Mouse (Mus musculus) limb, embryonic 10.5 days (tissue): ENCODE measurements around the gene Hist2h2be. TPM values are rescaled to one million over a fixed set of nuclear protein-coding genes. Genes with fewer than 3 reads are reported as not detected.
"Not testable (repeated sequence)": the region's sequence is repeated elsewhere in the genome, so short reads cannot be mapped to it uniquely, and the experiment has no call there.

Source experiments
- DNase-seq: peaks from one replicate; pipeline ENCODE4 v3.0.0-alpha.2; 2017; ENCODE audit warnings: low spot score
- H3K27ac ChIP-seq: fragments of 300-500 bp; sonication (generic); 2 replicates; pipeline ENCODE4 v1.5.1; 2016; ENCODE audit warnings: mild to moderate bottlenecking
- H3K27me3 ChIP-seq: fragments of 300-500 bp; sonication (generic); 2 replicates; pipeline ENCODE4 v1.6.1; 2016; ENCODE audit warnings: low read depth, mild to moderate bottlenecking; ENCODE audit not compliant: poor library complexity, severe bottlenecking
- H3K36me3 ChIP-seq: fragments of 300-500 bp; sonication (generic); 2 replicates; pipeline ENCODE4 v1.6.1; 2016; ENCODE audit warnings: mild to moderate bottlenecking, moderate library complexity
- H3K4me1 ChIP-seq: fragments of 300-500 bp; sonication (generic); 2 replicates; pipeline ENCODE4 v1.6.1; 2016
- H3K4me3 ChIP-seq: fragments of 300-500 bp; sonication (generic); 2 replicates; pipeline ENCODE4 v1.5.1; 2016; ENCODE audit warnings: mild to moderate bottlenecking, moderate library complexity
- H3K9me3 ChIP-seq: fragments of 300-500 bp; sonication (generic); replicated peaks from 2 replicates; pipeline ENCODE4 v1.6.1; 2016; ENCODE audit warnings: mild to moderate bottlenecking
- WGBS: fragments of 180-500 bp; shearing (Covaris S2); methylation state at CpG from one replicate; pipeline ENCODE4 v1.1.7; 2016; 5-methylcytosine and 5-hydroxymethylcytosine counted together
- polyA plus RNA-seq: library from polyadenylated mRNA; unstranded; fragments of >200 nt; fragmentation: Nextera tagmentation; extraction: Ambion mirVana; gene quantifications from 2 replicates; pipeline ENCODE4 v1.2.1, GENCODE M21; 2016

Gene Hist2h2be
- polyA plus RNA-seq, 1 experiment from 2014 or later: 5.8 TPM

- under 1% methylated on average over 37 of the region's 37 CpGs for WGBS
- peak; percentile 82 for DNase-seq
- Histone ChIP-seq H3K4me3 (peak within 1 kb of the TSS; percentile 65), H3K9me3 (no peaks in the 10 kb centered on the region), H3K36me3 (no peaks in the 10 kb centered on the region), H3K4me1 (peaks cover 28% of the 10 kb centered on the region), H3K27ac (peak within 1 kb of the TSS; percentile 97), H3K27me3 (no peaks in the 10 kb centered on the region)
Measured at GRCm38 (mm10) chr3:96219661-96220130, 1.2 kb upstream of the Hist2h2be start, which contains the start of the genes Bola1 and Hist2h2ab. Gene Bola1, minus strand, starts transcription at chr3:96219709. Gene Hist2h2ab, plus strand, starts transcription at chr3:96219865.

DNA sequence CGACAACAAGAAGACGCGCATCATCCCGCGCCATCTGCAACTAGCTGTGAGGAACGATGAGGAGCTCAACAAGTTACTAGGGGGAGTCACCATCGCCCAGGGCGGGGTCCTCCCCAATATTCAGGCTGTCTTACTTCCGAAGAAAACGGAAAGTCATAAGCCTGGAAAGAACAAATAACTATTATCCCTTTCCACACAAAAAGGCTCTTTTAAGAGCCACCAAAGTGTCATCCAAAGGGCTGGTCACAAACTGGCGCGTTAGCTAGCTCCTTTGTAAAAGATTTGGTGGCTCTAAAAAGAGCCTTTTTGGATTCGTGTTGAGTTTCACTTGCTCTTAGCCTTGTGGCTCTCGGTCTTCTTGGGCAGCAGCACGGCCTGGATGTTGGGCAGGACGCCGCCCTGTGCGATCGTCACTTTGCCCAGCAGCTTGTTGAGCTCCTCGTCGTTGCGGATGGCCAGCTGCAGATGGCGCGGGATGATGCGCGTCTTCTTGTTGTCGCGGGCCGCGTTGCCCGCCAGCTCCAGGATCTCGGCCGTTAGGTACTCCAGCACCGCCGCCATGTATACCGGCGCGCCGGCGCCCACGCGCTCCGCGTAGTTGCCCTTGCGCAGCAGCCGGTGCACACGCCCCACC lies 671 bp upstream of the Hist2h2be start:
- H3K9me3 ChIP-seq, H3K27me3 ChIP-seq, H3K36me3 ChIP-seq: not testable (repeated sequence)
- Histone ChIP-seq H3K4me3 (peak overlapping the region; percentile 65), H3K27ac (peak overlapping the region; percentile 97), H3K4me1 (peaks cover 28% of the 10 kb centered on the region)
- under 1% methylated on average over 31 of the region's 47 CpGs for WGBS
- DNase-seq: peak; percentile 59

DNA sequence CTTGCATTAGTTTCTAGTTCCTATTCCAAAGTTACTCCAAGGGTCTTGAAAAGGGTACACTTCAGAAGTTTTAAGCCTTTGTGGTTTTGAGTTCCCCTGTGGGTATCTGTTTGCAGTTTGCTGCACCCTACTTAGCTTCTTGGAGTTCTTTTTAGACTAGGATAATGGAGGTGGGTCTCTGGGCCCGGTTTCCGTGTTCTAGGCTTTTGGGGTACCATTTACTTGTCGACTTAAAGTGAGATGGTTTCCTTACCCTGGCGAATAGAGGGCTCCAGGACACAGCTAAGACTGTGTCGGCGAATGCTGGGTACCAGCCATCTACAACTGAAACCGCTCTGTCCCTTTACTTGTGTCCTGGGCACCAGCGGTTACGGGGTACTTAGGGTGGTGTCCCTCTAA lies 720 bp downstream of the Hist2h2be start:
- no peak for DNase-seq
- 26% methylated on average over 9 of the region's 9 CpGs for WGBS

GRCm38 (mm10) chr3:96222774-96223173 lies 1.9 kb downstream of the Hist2h2be start:
- Histone ChIP-seq H3K4me1 (peaks cover 33% of the 10 kb centered on the region), H3K27ac (no peak overlapping the region), H3K9me3 (no peaks in the 10 kb centered on the region), H3K36me3 (no peaks in the 10 kb centered on the region), H3K27me3 (no peaks in the 10 kb centered on the region), H3K4me3 (no peak overlapping the region)
- 93% methylated on average over 4 of the region's 4 CpGs for WGBS
- DNase-seq: no peak

More for the DNA sequence above, 720 bp downstream of the Hist2h2be start:
- Histone ChIP-seq H3K27ac (peak overlapping the region; percentile 97), H3K4me1 (peaks cover 33% of the 10 kb centered on the region), H3K9me3 (no peaks in the 10 kb centered on the region), H3K4me3 (peak overlapping the region; percentile 65), H3K27me3 (no peaks in the 10 kb centered on the region), H3K36me3 (no peaks in the 10 kb centered on the region)

- WGBS: 50% methylated on average over 2 of the region's 2 CpGs
- Histone ChIP-seq H3K4me1 (peaks cover 25% of the 10 kb centered on the region), H3K27me3 (no peaks in the 10 kb centered on the region), H3K36me3 (no peaks in the 10 kb centered on the region), H3K27ac (peak overlapping the region; percentile 66), H3K9me3 (no peaks in the 10 kb centered on the region), H3K4me3 (no peak overlapping the region)
- no peak for DNase-seq
Measured at GRCm38 (mm10) chr3:96225421-96225820, 4.5 kb downstream of the Hist2h2be start.

GRCm38 (mm10) chr3:96226695-96227648 lies 6.1 kb downstream of the Hist2h2be start:
- WGBS: 71% methylated on average over 8 of the region's 8 CpGs

GRCm38 (mm10) chr3:96228828-96229227 lies 7.9 kb downstream of the Hist2h2be start:
- no peaks in the 10 kb centered on the region for H3K36me3 ChIP-seq
- DNase-seq: no peak

More at GRCm38 (mm10) chr3:96226695-96227648, 6.1 kb downstream of the Hist2h2be start:
- H3K4me3 ChIP-seq: no peak overlapping the region
- H3K27ac ChIP-seq: peak overlapping the region; percentile 51
- DNase-seq: no peak
- H3K36me3 ChIP-seq: no peaks in the 10 kb centered on the region
- H3K9me3 ChIP-seq: no peaks in the 10 kb centered on the region
- peaks cover 15% of the 10 kb centered on the region for H3K4me1 ChIP-seq
- H3K27me3 ChIP-seq: no peaks in the 10 kb centered on the region

DNA sequence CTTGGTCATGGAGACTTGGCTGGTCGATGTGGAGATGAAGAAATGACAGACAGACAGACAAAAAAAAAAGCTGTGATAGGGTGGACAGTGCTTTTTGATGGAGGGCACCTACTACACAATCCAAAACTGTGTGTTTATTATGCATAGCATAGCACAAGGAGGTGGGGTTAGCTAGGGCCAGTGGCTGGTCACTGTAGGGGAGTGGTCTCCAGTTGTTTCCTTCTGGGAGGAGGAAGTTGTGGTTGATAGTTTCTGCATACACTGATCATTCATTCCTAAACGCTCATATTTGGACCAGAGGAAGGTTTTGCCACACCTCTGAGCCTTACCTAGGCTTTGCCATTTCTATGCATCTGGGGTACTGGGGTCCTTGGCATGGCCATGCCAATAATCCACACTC lies 9.5 kb downstream of the Hist2h2be start:
- H3K27ac ChIP-seq: no peak overlapping the region
- H3K9me3 ChIP-seq: no peaks in the 10 kb centered on the region
- DNase-seq: no peak
- H3K27me3 ChIP-seq: no peaks in the 10 kb centered on the region
- H3K36me3 ChIP-seq: no peaks in the 10 kb centered on the region
- WGBS: 86% methylated on average over 2 of the region's 2 CpGs
- no peak overlapping the region for H3K4me3 ChIP-seq
- peaks cover 8% of the 10 kb centered on the region for H3K4me1 ChIP-seq

More at GRCm38 (mm10) chr3:96228828-96229227, 7.9 kb downstream of the Hist2h2be start:
- WGBS: 66% methylated on average over 2 of the region's 2 CpGs
- Histone ChIP-seq H3K4me1 (peaks cover 11% of the 10 kb centered on the region), H3K9me3 (no peaks in the 10 kb centered on the region), H3K27ac (no peak overlapping the region), H3K4me3 (no peak overlapping the region), H3K27me3 (no peaks in the 10 kb centered on the region)

DNA sequence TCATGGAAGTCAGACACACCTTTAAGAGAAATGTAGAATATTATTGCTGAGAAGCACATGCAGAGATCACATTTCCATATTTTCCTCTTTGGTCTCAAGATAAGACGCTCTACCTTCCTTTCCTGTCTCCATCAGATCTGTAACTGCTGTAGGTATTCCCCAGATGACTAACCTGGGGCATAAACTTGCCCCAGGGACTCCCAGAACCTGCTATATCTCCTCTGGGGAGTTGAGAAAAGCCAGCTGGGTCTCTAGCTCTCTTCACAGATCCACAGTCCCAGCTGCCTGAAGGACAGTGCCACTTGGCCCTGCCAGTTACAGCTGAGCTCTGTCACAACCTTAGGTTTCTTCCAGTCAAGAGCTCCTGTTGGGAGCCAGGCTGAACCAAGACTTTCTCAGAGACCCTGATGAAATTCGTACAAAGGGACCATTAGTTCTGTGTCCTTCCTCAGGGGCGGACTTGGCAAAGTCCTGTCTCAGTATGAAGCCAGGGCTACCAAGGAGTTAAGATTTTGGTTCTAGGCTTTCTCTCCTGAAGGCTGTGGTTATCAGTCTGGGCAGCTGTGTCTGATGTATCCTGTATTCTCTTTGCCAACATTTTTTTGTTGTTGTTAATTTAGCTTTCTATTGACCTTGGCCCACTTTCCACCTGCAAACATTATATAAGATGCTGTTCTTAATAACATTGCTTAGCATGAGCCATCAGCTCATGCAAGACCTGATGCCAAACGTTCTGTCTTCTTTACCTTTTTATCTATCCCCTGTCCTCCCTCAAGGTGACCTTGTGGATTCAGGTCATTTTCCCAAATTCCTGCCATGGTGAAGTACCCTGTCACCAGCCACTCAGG lies 10.2 kb downstream of the Hist2h2be start:
- DNase-seq: no peak

DNA sequence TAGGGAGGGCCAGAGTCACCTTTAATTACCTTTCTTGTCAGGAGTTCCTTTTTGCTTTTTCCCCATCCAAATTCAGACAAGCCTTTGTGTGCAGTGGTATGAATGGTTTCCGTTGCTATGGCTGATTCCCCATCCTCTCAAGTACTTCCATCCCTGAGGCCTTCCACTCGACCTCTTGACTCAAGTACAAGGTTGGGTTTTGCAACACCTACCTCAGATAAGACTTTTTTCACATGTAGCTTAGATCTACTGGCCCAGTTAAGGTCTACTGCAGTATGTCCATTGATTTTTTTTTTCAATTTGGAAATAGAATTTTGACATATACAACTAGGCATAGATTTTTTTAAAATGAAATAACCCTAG lies 10.8 kb downstream of the Hist2h2be start:
- DNase-seq: no peak
- H3K9me3 ChIP-seq: no peaks in the 10 kb centered on the region
- no peaks in the 10 kb centered on the region for H3K36me3 ChIP-seq
- peaks cover under 1% of the 10 kb centered on the region; the same call in 1 of the 2 replicates for H3K4me1 ChIP-seq
- no peak overlapping the region for H3K27ac ChIP-seq
- 68% methylated on average over 2 of the region's 2 CpGs for WGBS
- H3K27me3 ChIP-seq: no peaks in the 10 kb centered on the region
- no peak overlapping the region for H3K4me3 ChIP-seq

More for the DNA sequence above, 10.2 kb downstream of the Hist2h2be start:
- Histone ChIP-seq H3K4me1 (peaks cover 2% of the 10 kb centered on the region; the same call in 1 of the 2 replicates), H3K4me3 (no peak overlapping the region), H3K36me3 (no peaks in the 10 kb centered on the region), H3K27me3 (no peaks in the 10 kb centered on the region), H3K9me3 (no peaks in the 10 kb centered on the region), H3K27ac (no peak overlapping the region)
- WGBS: 78% methylated on average over 4 of the region's 4 CpGs

GRCm38 (mm10) chr3:96234914-96235313 lies 14.0 kb downstream of the Hist2h2be start:
- DNase-seq: no peak
- Histone ChIP-seq H3K9me3 (no peaks in the 10 kb centered on the region), H3K4me1 (peaks cover 12% of the 10 kb centered on the region), H3K36me3 (no peaks in the 10 kb centered on the region), H3K27me3 (no peaks in the 10 kb centered on the region), H3K4me3 (no peak overlapping the region), H3K27ac (no peak overlapping the region)
- WGBS: 87% methylated on average over 2 of the region's 2 CpGs

DNA sequence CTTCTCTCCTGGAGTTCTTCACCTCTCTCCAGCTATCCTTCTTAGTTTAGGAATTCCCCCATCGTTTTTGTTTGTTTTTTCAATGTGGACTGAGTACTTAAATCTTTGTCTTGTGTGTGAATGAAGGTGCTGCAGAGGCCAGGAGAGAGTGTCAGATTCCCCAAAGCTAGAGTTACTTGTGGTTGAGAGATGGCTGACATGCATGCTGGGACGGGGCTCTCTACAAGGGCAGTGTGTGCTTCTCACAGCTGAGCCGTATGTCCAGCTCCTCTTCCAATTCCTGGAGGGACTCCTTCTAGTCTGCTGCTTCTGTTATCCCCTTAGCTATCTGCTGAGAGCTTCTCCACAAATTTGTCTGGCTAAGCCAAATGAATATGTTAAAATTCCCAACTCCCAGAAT lies 14.9 kb downstream of the Hist2h2be start:
- H3K27ac ChIP-seq: no peak overlapping the region
- WGBS: 67% methylated on average over 3 of the region's 3 CpGs
- H3K27me3 ChIP-seq: no peaks in the 10 kb centered on the region
- H3K4me3 ChIP-seq: no peak overlapping the region; the same call in 1 of the 2 replicates
- H3K36me3 ChIP-seq: no peaks in the 10 kb centered on the region
- H3K4me1 ChIP-seq: peaks cover 15% of the 10 kb centered on the region
- no peak for DNase-seq
- H3K9me3 ChIP-seq: no peaks in the 10 kb centered on the region
